Mouse (Mus musculus) heart, embryonic 14.5 days (tissue): ENCODE measurements at regions not wholly inside any gene's neighbourhood (a gene's known extent, or its start where the extent isn't known, plus 50 kb on each side); places are given as distances from the start of the nearest gene placed in this dataset.

Source experiments
- ATAC-seq: fragments of 200-750 bp; cut with Nextera tagmentation; 2 replicates; pipeline ENCODE4 v1.8.0; 2017; ENCODE audit warnings: low read depth, moderate TSS enrichment; ENCODE audit not compliant: insufficient number of reproducible peaks, insufficient read depth, low FRiP score
- H3K27ac ChIP-seq, 2 experiments: fragments of 200-500 bp in 1 of 2; fragments of 300-500 bp in 1 of 2; sonication (generic) in 1 of 2; replicated peaks in 1 of 2; 2 replicates each; pipeline ENCODE4 v1.5.1; 2012 to 2014; ENCODE audit warnings: low read depth in 2 of 2, low read length in 2 of 2, control low read depth in 1 of 2, mild to moderate bottlenecking in 1 of 2, mixed read lengths in 1 of 2; ENCODE audit not compliant: control insufficient read depth in 1 of 2, insufficient read depth in 1 of 2
- H3K27me3 ChIP-seq: fragments of 300-500 bp; sonication (generic); 2 replicates; pipeline ENCODE4 v1.6.1; 2014; ENCODE audit warnings: mild to moderate bottlenecking, low read length, control low read depth; ENCODE audit not compliant: control insufficient read depth, insufficient read depth
- H3K36me3 ChIP-seq: fragments of 300-500 bp; sonication (generic); 2 replicates; pipeline ENCODE4 v1.6.1; 2014; ENCODE audit warnings: mild to moderate bottlenecking, control low read depth, low read length, mixed read lengths; ENCODE audit not compliant: control insufficient read depth, insufficient read depth
- H3K4me1 ChIP-seq, 2 experiments: fragments of 200-500 bp in 1 of 2; fragments of 300-500 bp in 1 of 2; sonication (generic) in 1 of 2; 2 replicates each; pipeline ENCODE4 v1.6.1; 2012 to 2014; ENCODE audit warnings: low read length in 2 of 2, control low read depth in 1 of 2, mixed read lengths in 1 of 2; ENCODE audit not compliant: control insufficient read depth in 2 of 2, insufficient read depth in 2 of 2
- H3K4me2 ChIP-seq: fragments of 300-500 bp; sonication (generic); 2 replicates; pipeline ENCODE4 v1.6.1; 2014; ENCODE audit warnings: mild to moderate bottlenecking, low read length
- H3K4me3 ChIP-seq, 2 experiments: fragments of 200-500 bp in 1 of 2; fragments of 300-500 bp in 1 of 2; sonication (generic) in 1 of 2; 2 replicates each; pipeline ENCODE4 v1.5.1; 2012 to 2014; ENCODE audit warnings: low read length in 2 of 2, mild to moderate bottlenecking in 2 of 2, control low read depth in 1 of 2, low read depth in 1 of 2, moderate library complexity in 1 of 2; ENCODE audit not compliant: control insufficient read depth in 1 of 2, insufficient read depth in 1 of 2
- H3K9ac ChIP-seq: fragments of 300-500 bp; sonication (generic); 2 replicates; pipeline ENCODE4 v1.6.1; 2014; ENCODE audit warnings: mild to moderate bottlenecking, low read length
- H3K9me3 ChIP-seq: fragments of 300-500 bp; sonication (generic); 2 replicates; pipeline ENCODE4 v1.6.1; 2016; ENCODE audit warnings: low read length, control low read depth; ENCODE audit not compliant: control insufficient read depth
- WGBS: fragments of 180-500 bp; shearing (Covaris S2); extraction: QIAGEN DNeasy Blood & Tissue Kit; methylation state at CpG from one replicate; pipeline ENCODE4 v1.1.7; 2014; 5-methylcytosine and 5-hydroxymethylcytosine counted together

DNA sequence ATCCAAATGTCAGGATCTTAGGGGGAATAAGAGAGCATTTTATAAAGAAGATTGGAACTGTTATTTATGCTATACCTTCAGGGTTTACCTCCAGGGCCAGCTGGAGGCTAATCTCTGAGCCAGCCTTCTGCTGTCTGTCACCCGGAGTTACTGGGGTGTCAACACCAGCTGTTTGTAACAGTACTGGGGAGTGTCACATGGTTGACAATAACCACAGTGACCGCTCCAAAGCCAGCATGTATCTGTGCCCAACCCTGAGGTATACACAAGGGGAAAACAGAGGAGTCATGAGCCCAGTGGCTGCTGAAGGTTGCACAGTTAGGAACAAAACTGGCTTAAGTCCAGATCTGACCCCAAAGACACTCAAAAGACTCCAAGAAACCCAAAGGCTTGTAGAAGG lies 168.1 kb upstream of the 1700066M21Rik start:
- WGBS: 23% methylated on average over 2 of the region's 2 CpGs
- Histone ChIP-seq H3K36me3 (no peaks in the 10 kb centered on the region), H3K9me3 (no peaks in the 10 kb centered on the region), H3K27ac (no peak overlapping the region), H3K4me1 (peaks cover 2 to 4% of the 10 kb centered on the region in 2 experiments; a peak in 3 of 4 replicates), H3K27me3 (peaks cover 18% of the 10 kb centered on the region), H3K4me2 (no peak overlapping the region), H3K4me3 (no peak overlapping the region), H3K9ac (no peak overlapping the region)
- no peak for ATAC-seq

DNA sequence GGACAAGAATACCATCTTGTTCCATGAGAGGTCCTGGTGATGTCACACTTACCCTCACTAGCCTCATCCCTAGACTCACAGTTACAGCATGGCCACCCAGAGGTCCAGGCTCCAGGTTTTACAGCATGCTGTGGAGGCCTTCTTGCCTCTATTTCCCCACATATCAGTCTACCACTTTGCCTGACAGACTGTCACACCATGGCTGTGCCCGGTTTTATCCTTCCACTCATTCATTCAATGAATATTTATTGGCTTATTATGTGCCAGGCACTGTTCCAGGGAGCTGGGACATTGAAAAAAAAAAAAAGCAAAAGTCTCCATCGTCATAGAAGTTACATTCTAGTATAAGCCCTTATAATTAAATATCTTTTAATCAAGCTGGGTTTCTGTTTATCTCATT lies 166.4 kb upstream of the 1700066M21Rik start:
- Histone ChIP-seq H3K9ac (no peak overlapping the region), H3K4me2 (no peak overlapping the region), H3K27me3 (peaks cover 18% of the 10 kb centered on the region), H3K4me1 (peaks cover 2% of the 10 kb centered on the region in 2 experiments; a peak in 3 of 4 replicates), H3K4me3 (no peak overlapping the region), H3K27ac (no peak overlapping the region), H3K9me3 (no peaks in the 10 kb centered on the region), H3K36me3 (no peaks in the 10 kb centered on the region)
- WGBS: 76% methylated on average over 2 of the region's 2 CpGs
- ATAC-seq: no peak

DNA sequence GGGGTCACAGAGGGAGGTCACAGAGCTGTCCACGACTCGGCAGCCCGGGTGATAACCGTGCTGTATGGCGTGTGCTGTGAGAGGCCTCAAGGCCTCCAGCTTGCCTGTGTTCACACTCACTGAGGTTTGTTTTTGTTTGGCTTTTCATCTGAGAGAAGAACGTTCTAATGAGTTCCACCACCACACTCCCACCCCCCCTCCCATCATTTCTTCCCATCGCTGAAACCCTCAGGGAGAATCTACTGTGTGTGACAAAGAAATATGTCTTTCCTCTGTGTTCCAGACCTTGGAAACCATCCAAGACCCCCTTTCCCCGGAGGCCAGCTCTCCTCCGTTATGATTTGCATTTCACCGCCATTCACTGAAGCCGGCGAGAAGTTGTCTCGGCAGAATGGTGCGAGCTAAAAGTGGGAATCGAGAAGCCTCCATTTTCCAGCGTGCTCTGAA lies 164.0 kb upstream of the 1700066M21Rik start:
- Histone ChIP-seq H3K9me3 (no peaks in the 10 kb centered on the region), H3K4me3 (no peak overlapping the region), H3K27ac (no peak overlapping the region), H3K4me1 (peaks cover 2% of the 10 kb centered on the region in 2 experiments; a peak in 2 of 4 replicates), H3K27me3 (peaks cover 3% of the 10 kb centered on the region; the same call in 1 of the 2 replicates), H3K4me2 (peak overlapping the region; percentile 38), H3K36me3 (no peaks in the 10 kb centered on the region), H3K9ac (no peak overlapping the region)
- WGBS: 33% methylated on average over 16 of the region's 16 CpGs
- no peak for ATAC-seq

DNA sequence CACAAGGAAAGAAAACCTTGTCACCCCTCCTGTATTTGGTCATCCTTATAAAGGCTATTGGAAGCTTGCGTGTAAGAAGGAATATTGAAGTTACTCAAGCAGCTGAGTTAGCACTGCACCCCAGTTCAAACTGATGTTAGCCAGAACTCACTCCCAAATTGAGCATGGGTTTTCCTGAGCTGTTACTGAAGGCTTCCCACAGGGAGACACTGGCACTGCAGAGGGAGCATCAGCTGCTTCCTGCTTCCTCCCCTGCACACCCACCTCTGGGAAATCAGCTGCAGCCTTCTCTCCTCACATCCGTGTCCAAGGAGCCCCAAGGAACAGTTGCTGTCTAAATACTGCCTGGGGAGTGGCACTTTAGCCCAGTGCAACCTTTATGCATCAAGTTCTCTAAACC lies 163.2 kb upstream of the 1700066M21Rik start:
- no peak for ATAC-seq
- Histone ChIP-seq H3K9me3 (no peaks in the 10 kb centered on the region), H3K36me3 (no peaks in the 10 kb centered on the region), H3K27ac (no peak overlapping the region), H3K4me1 (peaks cover 2% of the 10 kb centered on the region in 2 experiments; a peak in 2 of 4 replicates), H3K27me3 (no peaks in the 10 kb centered on the region), H3K9ac (no peak overlapping the region), H3K4me2 (no peak overlapping the region), H3K4me3 (no peak overlapping the region)
- WGBS: 62% methylated on average over 2 of the region's 2 CpGs

DNA sequence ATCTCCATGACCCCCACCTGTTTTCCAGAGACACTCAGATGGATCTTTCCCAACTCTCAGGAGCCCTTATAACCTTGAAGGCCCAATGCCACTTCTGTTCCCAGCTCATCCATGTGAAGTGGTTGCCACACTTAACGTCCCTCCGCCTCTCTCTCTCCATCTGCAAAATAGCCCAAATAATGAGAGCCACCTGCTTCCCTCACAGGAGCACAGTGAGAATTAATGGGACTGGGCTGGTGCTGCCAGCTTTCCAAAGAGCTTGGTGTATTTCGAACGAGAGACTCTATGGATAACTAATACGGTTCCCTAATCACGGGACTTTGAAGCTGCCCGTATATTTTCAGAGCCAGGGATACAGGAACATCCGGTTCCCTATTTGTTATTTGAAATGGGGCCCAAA lies 159.8 kb upstream of the 1700066M21Rik start:
- H3K9ac ChIP-seq: no peak overlapping the region
- H3K4me2 ChIP-seq: no peak overlapping the region
- WGBS: 89% methylated on average over 8 of the region's 8 CpGs
- H3K9me3 ChIP-seq: no peaks in the 10 kb centered on the region
- no peak for ATAC-seq
- H3K4me1 ChIP-seq: peaks cover 2% of the 10 kb centered on the region in 2 experiments; a peak in 2 of 4 replicates
- H3K36me3 ChIP-seq: no peaks in the 10 kb centered on the region
- no peaks in the 10 kb centered on the region for H3K27me3 ChIP-seq
- H3K4me3 ChIP-seq: no peak overlapping the region
- H3K27ac ChIP-seq: no peak overlapping the region

DNA sequence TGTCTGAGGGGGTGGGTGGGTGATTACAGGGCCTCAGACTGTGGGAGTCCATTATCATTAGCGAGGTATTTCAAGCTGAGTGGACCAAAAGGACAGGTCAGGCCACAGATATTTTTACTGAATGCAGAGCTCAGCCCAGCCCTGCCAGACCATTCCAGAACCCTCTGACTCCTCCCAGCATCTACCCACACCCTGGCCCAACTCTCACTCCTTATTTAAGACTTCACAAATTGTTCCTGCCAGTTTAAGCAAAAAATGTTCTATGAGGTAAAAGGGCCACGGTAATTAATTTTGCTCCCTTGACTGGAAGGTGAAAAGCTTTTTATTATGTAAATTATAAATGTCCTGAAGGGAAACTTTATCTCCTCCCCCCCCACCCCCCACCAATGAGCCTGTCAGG lies 159.3 kb upstream of the 1700066M21Rik start:
- ATAC-seq: no peak
- Histone ChIP-seq H3K9ac (no peak overlapping the region), H3K27ac (no peak overlapping the region), H3K4me2 (no peak overlapping the region), H3K4me1 (peaks cover 2% of the 10 kb centered on the region in 2 experiments; a peak in 2 of 4 replicates), H3K36me3 (no peaks in the 10 kb centered on the region), H3K9me3 (no peaks in the 10 kb centered on the region), H3K27me3 (no peaks in the 10 kb centered on the region), H3K4me3 (no peak overlapping the region)
- WGBS: 69% methylated on average over 2 of the region's 2 CpGs

DNA sequence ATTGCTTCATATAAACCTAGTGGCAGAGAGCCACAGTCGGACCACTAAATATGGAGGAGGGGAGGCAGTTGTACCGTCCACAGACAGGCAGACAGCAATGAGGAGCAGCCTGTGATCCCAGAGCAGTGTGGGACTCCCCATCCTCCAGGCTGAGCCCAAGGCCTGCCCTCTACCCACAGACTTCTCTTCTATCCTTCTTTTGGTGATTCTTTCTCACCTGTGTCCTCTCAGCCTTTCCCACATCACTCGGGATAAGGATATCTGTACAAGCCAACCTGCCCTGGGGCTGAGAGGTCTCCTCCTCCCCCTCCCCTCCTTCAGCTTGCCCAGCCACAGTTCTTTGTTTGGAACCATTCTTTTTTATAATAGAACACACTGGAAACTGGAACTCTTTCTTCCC lies 158.8 kb upstream of the 1700066M21Rik start:
- no peak for ATAC-seq
- no peak overlapping the region for H3K27ac ChIP-seq
- H3K4me2 ChIP-seq: no peak overlapping the region
- H3K9me3 ChIP-seq: no peaks in the 10 kb centered on the region
- no peak overlapping the region for H3K4me3 ChIP-seq
- peaks cover 0 to under 1% of the 10 kb centered on the region in 2 experiments; a peak in 1 of 4 replicates for H3K4me1 ChIP-seq
- WGBS: 78% methylated on average over 3 of the region's 3 CpGs
- H3K36me3 ChIP-seq: no peaks in the 10 kb centered on the region
- no peak overlapping the region for H3K9ac ChIP-seq
- no peaks in the 10 kb centered on the region for H3K27me3 ChIP-seq

DNA sequence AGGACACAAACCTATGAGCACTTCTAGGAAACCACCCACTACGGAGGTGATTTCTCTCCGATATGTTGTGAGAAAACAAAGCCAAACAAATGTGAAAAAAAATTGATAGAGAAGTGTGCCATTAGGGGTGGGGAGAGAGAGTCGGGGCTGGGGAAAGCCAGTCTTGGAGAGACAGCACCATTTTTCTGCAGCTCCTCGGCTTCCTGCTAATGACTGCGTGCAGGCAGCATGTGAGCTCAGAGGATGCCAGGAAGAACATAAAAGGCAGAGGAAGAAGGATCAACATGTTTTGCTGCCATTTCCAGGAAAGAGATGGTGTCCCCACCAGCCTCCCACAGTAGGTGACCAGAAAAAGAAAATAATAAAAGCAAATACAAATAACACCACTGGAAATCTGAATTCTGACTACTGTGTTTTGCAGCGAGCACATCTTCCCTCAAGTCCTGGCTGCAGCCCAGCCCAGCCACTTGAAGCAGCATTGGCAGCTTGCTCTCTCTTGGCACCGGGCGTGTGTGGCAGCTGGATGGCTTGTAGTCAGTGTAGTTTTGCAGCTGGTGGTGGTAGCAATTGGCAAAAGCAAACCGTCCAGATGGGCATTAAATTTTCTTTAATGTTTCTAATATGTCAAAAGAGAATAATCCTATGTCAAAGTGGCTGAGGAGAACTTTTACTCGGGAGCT lies 152.9 kb upstream of the 1700066M21Rik start:
- Histone ChIP-seq H3K27me3 (no peaks in the 10 kb centered on the region), H3K4me2 (no peak overlapping the region), H3K36me3 (no peaks in the 10 kb centered on the region), H3K9me3 (no peaks in the 10 kb centered on the region), H3K27ac (no peak overlapping the region), H3K4me1 (peaks cover 0 to 5% of the 10 kb centered on the region in 2 experiments; a peak in 2 of 4 replicates), H3K9ac (no peak overlapping the region), H3K4me3 (no peak overlapping the region)
- 82% methylated on average over 10 of the region's 10 CpGs for WGBS
- ATAC-seq: no peak
